Mouse (Mus musculus) midbrain, embryonic 10.5 days (tissue): ENCODE measurements around the gene Rbms3. TPM values are rescaled to one million over a fixed set of nuclear protein-coding genes. Genes with fewer than 3 reads are reported as not detected.
A peak's percentile ranks its signal among the peaks of the same experiment; 100 is the strongest.

Source experiments
- DNase-seq: peaks from one replicate; pipeline ENCODE4 v3.0.0-alpha.2; 2017; ENCODE audit warnings: low spot score
- H3K27ac ChIP-seq: fragments of 300-500 bp; sonication (generic); replicated peaks from 2 replicates; pipeline ENCODE4 v1.5.1; 2016; ENCODE audit warnings: mild to moderate bottlenecking
- H3K27me3 ChIP-seq: fragments of 300-500 bp; sonication (generic); 2 replicates; pipeline ENCODE4 v1.6.1; 2016; ENCODE audit warnings: low read depth, mild to moderate bottlenecking; ENCODE audit not compliant: poor library complexity, severe bottlenecking
- H3K36me3 ChIP-seq: fragments of 300-500 bp; sonication (generic); 2 replicates; pipeline ENCODE4 v1.6.1; 2016; ENCODE audit warnings: mild to moderate bottlenecking, moderate library complexity
- H3K4me1 ChIP-seq: fragments of 300-500 bp; sonication (generic); 2 replicates; pipeline ENCODE4 v1.6.1; 2016
- H3K4me3 ChIP-seq: fragments of 300-500 bp; sonication (generic); 2 replicates; pipeline ENCODE4 v1.5.1; 2016; ENCODE audit warnings: mild to moderate bottlenecking, moderate library complexity
- H3K9me3 ChIP-seq: fragments of 300-500 bp; sonication (generic); replicated peaks from 2 replicates; pipeline ENCODE4 v1.6.1; 2016; ENCODE audit warnings: mild to moderate bottlenecking
- WGBS: fragments of 180-500 bp; shearing (Covaris S2); methylation state at CpG from one replicate; pipeline ENCODE4 v1.1.7; 2016; 5-methylcytosine and 5-hydroxymethylcytosine counted together
- polyA plus RNA-seq: library from polyadenylated mRNA; unstranded; fragments of >200 nt; fragmentation: Nextera tagmentation; extraction: Ambion mirVana; gene quantifications from 2 replicates; pipeline ENCODE4 v1.2.1, GENCODE M21; 2016

Gene Rbms3
- polyA plus RNA-seq, 1 experiment from 2014 or later: 11.4 TPM

GRCm38 (mm10) chr9:117361431-117361830, 268.3 kb downstream of the Rbms3 start:
- 29% methylated on average over 5 of the region's 5 CpGs for whole genome bisulfite sequencing
- Histone ChIP-seq H3K36me3 (no peaks in the 10 kb centered on the region), H3K4me1 (peaks cover 37% of the 10 kb centered on the region), H3K9me3 (no peaks in the 10 kb centered on the region), H3K27ac (no peak overlapping the region; the same call in 1 of the 2 replicates), H3K4me3 (no peak overlapping the region), H3K27me3 (peaks cover 73% of the 10 kb centered on the region)
- DNase-seq: peak; percentile 20

DNA sequence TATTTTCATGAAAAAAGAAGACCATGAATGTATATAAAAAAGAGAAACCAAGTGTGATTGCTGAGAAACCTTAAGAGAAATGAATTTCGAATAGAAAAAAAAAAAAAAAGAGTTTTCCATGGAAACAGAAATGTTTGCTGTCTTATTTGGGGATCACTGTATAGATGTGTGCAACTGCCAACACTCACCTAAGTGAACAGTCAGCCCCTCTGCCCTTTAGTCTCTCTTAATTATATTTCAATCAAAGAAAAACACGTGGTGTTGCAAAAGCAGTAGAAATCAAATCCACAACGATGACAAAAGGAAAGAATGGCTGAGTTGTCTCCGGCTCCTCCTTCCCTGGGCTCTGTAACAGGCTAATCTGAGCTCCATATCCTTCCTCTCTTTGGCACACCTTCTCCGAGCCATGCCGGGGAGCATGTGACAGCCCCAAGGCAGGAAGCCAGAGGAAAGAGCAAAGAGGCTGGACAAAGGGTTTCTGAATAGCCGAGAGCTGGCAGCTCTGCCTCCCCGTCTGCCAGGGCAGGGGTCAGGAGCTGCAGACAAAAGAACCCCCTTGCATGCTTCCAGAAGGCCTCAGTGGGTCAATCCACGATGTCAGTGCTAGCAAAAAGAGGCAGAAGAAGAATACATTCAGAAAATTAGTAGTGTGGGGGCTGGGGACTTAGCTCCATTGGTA, 272.8 kb downstream of the Rbms3 start:
- H3K27ac ChIP-seq: peak overlapping the region; percentile 77
- 10% methylated on average over 9 of the region's 9 CpGs for WGBS
- DNase-seq: peak; percentile 87
- no peaks in the 10 kb centered on the region for H3K9me3 ChIP-seq
- H3K4me1 ChIP-seq: peaks cover 33% of the 10 kb centered on the region
- peaks cover 47% of the 10 kb centered on the region for H3K27me3 ChIP-seq
- H3K36me3 ChIP-seq: no peaks in the 10 kb centered on the region
- H3K4me3 ChIP-seq: no peak overlapping the region

DNA sequence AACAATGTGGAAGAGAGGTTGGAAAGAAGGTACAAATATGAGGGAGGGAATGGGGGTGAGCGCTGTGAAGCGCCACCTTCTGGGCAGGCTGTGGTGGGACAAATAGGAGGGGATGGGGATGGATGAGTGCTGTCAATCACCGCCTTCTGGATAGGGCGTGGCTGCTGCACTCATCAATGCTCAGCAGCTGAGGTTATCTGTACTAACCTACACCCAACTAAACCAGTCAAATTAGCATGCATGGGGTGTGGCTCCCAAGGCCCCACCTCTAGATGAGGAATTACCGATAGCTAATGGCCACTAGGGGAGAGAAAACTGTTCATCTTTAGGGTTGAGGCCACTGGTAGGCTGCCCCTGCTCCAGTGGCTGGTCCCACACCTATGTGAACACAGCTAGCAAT, 274.2 kb downstream of the Rbms3 start:
- DNase-seq: no peak
- Histone ChIP-seq H3K27ac (no peak overlapping the region), H3K27me3 (peaks cover 45% of the 10 kb centered on the region), H3K4me3 (no peak overlapping the region), H3K4me1 (peaks cover 25% of the 10 kb centered on the region), H3K36me3 (no peaks in the 10 kb centered on the region), H3K9me3 (no peaks in the 10 kb centered on the region)
- WGBS: 62% methylated on average over 5 of the region's 5 CpGs

- Histone ChIP-seq H3K9me3 (no peaks in the 10 kb centered on the region), H3K4me3 (no peak overlapping the region), H3K27me3 (no peaks in the 10 kb centered on the region), H3K4me1 (no peaks in the 10 kb centered on the region), H3K36me3 (no peaks in the 10 kb centered on the region), H3K27ac (no peak overlapping the region)
- no peak for DNase-seq
- WGBS: 91% methylated on average over 4 of the region's 4 CpGs
Measured at GRCm38 (mm10) chr9:117342336-117342735, 287.4 kb downstream of the Rbms3 start.

- no peak overlapping the region for H3K27ac ChIP-seq
- H3K36me3 ChIP-seq: no peaks in the 10 kb centered on the region
- H3K27me3 ChIP-seq: no peaks in the 10 kb centered on the region
- 94% methylated on average over 5 of the region's 5 CpGs for WGBS
- H3K4me3 ChIP-seq: no peak overlapping the region
- H3K9me3 ChIP-seq: no peaks in the 10 kb centered on the region
- H3K4me1 ChIP-seq: no peaks in the 10 kb centered on the region
- no peak for DNase-seq
Measured at GRCm38 (mm10) chr9:117330681-117331080, 299.0 kb downstream of the Rbms3 start.

DNA sequence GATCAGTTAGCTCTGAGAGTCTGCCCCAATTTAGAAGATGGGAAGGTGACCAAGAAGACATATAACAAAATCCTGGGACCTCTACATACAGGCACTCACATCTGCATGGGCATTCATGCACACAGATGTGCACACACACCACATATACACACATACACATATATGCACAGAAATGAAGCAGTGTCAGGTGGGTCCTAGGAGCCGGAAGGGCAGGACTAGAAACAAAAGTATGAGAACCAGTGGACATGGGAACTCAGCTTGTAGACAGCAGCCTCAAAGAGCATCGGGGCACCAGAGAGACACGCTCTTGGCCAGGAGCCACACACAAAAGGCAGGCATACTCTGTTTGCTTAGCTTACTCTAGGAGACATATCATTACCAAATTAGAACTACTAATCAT, 310.4 kb downstream of the Rbms3 start:
- 86% methylated on average over 3 of the region's 3 CpGs for WGBS
- H3K4me1 ChIP-seq: peaks cover 6% of the 10 kb centered on the region
- DNase-seq: no peak
- no peak overlapping the region for H3K27ac ChIP-seq
- H3K4me3 ChIP-seq: no peak overlapping the region
- no peaks in the 10 kb centered on the region for H3K27me3 ChIP-seq
- no peaks in the 10 kb centered on the region for H3K9me3 ChIP-seq
- H3K36me3 ChIP-seq: no peaks in the 10 kb centered on the region

GRCm38 (mm10) chr9:117318461-117318860, 311.3 kb downstream of the Rbms3 start:
- 81% methylated on average over 4 of the region's 4 CpGs for WGBS
- Histone ChIP-seq H3K36me3 (no peaks in the 10 kb centered on the region), H3K4me1 (peaks cover 6% of the 10 kb centered on the region), H3K27me3 (no peaks in the 10 kb centered on the region), H3K27ac (no peak overlapping the region), H3K4me3 (no peak overlapping the region), H3K9me3 (no peaks in the 10 kb centered on the region)
- DNase-seq: no peak

GRCm38 (mm10) chr9:117317251-117317650, 312.5 kb downstream of the Rbms3 start:
- Histone ChIP-seq H3K27me3 (no peaks in the 10 kb centered on the region), H3K36me3 (no peaks in the 10 kb centered on the region), H3K9me3 (no peaks in the 10 kb centered on the region), H3K4me1 (peaks cover 6% of the 10 kb centered on the region), H3K27ac (no peak overlapping the region), H3K4me3 (no peak overlapping the region)
- WGBS: 95% methylated on average over 7 of the region's 7 CpGs
- DNase-seq: no peak

DNA sequence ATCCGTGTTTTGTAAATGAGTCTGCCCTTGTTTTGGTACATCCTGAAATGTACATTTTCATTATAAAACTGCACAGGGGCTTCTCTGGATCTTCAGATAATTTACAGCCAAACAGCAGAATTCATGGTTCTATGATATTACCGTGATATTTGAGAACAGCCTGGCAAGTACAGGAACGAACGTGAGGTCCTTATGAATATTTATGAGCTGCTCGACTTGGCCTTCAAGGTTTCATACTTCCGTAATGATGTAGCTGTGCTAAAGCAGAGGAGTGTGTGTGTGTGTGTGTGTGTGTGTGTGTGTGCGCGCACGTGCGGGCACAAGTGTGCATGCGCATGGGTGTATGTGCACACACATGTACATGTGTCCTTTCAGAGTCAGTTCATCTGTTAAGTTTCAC, 316.1 kb downstream of the Rbms3 start:
- Histone ChIP-seq H3K27me3 (no peaks in the 10 kb centered on the region), H3K27ac (no peak overlapping the region), H3K4me3 (no peak overlapping the region), H3K9me3 (peaks cover 15% of the 10 kb centered on the region; the same call in 1 of the 2 replicates), H3K4me1 (peaks cover 3% of the 10 kb centered on the region), H3K36me3 (no peaks in the 10 kb centered on the region)
- no peak for DNase-seq
- WGBS: 92% methylated on average over 11 of the region's 11 CpGs

GRCm38 (mm10) chr9:117309809-117310208, 319.9 kb downstream of the Rbms3 start:
- H3K9me3 ChIP-seq: peaks cover 15% of the 10 kb centered on the region; the same call in 1 of the 2 replicates
- no peaks in the 10 kb centered on the region for H3K36me3 ChIP-seq
- no peak overlapping the region for H3K4me3 ChIP-seq
- H3K27ac ChIP-seq: no peak overlapping the region
- DNase-seq: no peak
- no peaks in the 10 kb centered on the region for H3K4me1 ChIP-seq
- no peaks in the 10 kb centered on the region for H3K27me3 ChIP-seq

DNA sequence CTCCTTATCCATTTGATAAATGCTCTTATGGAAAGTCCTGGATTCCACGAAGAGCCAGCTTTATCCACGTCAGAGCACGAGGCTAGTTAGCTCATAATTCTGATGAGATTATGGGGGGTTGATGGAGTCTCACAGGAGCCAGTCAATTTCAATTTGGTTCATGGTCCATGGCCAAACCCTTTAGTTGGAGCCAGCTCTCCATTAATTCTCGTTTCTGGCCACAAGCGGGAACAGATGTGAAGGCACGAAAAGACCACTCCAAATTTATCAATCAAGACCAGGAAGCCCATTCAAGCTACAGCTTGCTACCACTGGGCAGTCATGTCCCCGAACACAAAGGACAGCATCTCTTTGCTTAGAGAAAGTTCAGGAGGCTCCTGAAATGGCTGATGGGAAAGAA, 330.7 kb downstream of the Rbms3 start:
- 84% methylated on average over 7 of the region's 7 CpGs for WGBS
- peaks cover 36% of the 10 kb centered on the region for H3K27me3 ChIP-seq
- no peak overlapping the region for H3K27ac ChIP-seq

DNA sequence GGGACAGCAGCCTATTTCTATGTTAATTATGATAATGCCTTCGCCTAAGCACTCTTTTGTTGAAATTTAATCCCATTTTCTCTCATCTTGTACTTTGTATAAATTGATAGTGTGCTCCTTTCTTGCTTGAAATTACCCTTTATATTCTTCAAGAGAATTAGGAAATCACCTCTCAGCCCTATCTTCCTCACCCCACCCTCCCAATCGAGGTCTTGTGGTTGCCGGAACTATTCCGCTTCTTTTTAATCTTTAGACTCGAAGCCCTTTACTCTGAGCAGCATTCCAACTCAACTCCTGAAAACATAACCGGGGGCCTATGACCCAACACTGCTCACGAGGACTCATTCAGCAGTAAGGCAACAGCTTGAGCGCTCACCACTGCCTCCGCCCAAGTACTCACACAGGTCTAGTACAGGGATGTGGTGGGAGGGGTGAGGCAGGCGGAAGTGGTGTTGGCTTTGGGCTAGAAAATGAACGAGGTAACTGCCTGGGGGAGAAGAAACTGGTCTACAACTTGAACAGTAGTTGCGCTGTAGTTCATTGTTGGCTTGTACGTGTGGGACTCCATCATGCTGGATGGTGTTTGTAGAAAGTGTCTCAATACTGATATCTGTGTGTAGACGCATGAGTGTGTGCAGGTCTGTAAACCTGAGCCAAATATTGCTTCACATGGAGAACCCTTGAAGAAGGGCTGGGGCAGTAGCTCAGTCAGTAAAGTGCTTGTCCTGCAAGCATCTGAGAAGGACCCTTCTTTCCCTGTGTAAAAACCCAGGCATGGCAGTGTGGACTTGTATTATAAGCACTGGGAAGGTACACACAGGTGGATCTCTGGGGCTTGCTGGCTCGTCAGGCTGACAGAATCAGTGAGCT, 331.8 kb downstream of the Rbms3 start:
- Histone ChIP-seq H3K27me3 (peaks cover 36% of the 10 kb centered on the region), H3K36me3 (no peaks in the 10 kb centered on the region), H3K9me3 (no peaks in the 10 kb centered on the region), H3K4me1 (peaks cover 11% of the 10 kb centered on the region), H3K27ac (no peak overlapping the region), H3K4me3 (no peak overlapping the region)
- 29% methylated on average over 15 of the region's 15 CpGs for WGBS
- DNase-seq: no peak

More for the DNA sequence above, 330.7 kb downstream of the Rbms3 start:
- Histone ChIP-seq H3K4me1 (peaks cover 11% of the 10 kb centered on the region), H3K9me3 (no peaks in the 10 kb centered on the region), H3K36me3 (no peaks in the 10 kb centered on the region), H3K4me3 (no peak overlapping the region)
- no peak for DNase-seq
